Mouse (Mus musculus): Measurements from ENCODE around the gene Mgat5. TPM values are rescaled to one million over a fixed set of nuclear protein-coding genes. Genes with fewer than 3 reads are reported as not detected.

Gene Mgat5
- polyA plus RNA-seq, 1 experiment from 2014 or later = 6.2 TPM

DNA sequence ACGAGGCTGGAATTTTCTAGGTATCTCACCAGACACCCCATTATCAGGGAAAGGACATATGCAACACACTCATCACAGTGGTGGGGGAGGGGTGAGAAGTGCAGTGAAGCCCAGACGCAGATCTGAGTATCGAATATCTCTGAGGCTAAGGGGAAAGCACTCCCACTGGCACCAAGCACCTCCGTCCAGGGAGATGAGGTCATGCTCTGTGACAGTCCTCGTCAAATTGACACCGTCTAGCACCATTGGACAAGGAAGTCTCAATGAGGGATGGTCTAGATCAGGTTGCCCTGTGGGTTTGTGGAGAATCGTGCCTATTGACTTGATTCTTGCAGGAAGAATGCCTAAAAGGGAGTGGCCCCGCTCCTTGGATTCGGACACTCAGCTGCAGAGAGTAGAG, 293.9 kb downstream of the Mgat5 start:
- H3K36me3 ChIP-seq = no peaks in the 10 kb centered on the region
- no peak overlapping the region for H3K9ac ChIP-seq
- H3K4me3 ChIP-seq = no peak overlapping the region
- H3K4me2 ChIP-seq (replicated peaks) = no peak overlapping the region
- ATAC-seq (ENCODE audit: insufficient number of reproducible peaks, insufficient read depth, low FRiP score, low TSS enrichment) = no peak
- WGBS = 53% methylated on average over 9 of the region's 9 CpGs
- H3K27me3 ChIP-seq = no peaks in the 10 kb centered on the region
- H3K9me3 ChIP-seq = no peaks in the 10 kb centered on the region
- no peak overlapping the region for H3K27ac ChIP-seq
- no peaks in the 10 kb centered on the region for H3K4me1 ChIP-seq

DNA sequence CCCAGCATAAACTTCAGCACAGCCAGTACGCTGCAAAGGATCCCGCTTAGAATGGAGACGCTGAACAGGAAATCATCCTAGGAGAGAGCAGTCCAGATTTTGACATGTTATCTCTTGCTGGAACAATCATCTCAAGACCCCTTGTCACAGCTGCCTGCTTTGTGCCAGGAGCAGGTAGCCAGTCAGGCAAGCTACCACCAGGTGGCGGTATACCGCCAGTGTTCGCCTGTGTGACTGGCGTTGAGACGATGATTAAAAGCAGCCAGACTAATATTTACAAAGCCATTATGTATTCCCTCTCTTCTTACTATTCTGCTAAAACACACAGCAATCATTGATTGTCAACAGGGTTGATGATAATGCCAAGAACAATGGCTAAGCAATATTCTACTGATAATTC, 295.4 kb downstream of the Mgat5 start:
- H3K4me1 ChIP-seq = no peaks in the 10 kb centered on the region
- no peak overlapping the region for H3K4me2 ChIP-seq (replicated peaks)
- no peaks in the 10 kb centered on the region for H3K27me3 ChIP-seq
- H3K9me3 ChIP-seq = no peaks in the 10 kb centered on the region
- H3K4me3 ChIP-seq = no peak overlapping the region
- no peak overlapping the region for H3K9ac ChIP-seq
- H3K27ac ChIP-seq = no peak overlapping the region
- H3K36me3 ChIP-seq = no peaks in the 10 kb centered on the region
- no peak for ATAC-seq (ENCODE audit: insufficient number of reproducible peaks, insufficient read depth, low FRiP score, low TSS enrichment)
- WGBS = 7% methylated on average over 8 of the region's 8 CpGs

GRCm38 (mm10) chr1:127500701-127501100, 295.9 kb downstream of the Mgat5 start:
- Histone ChIP-seq H3K4me3 (no peak overlapping the region), H3K27me3 (no peaks in the 10 kb centered on the region), H3K4me2 (replicated peaks) (no peak overlapping the region), H3K36me3 (no peaks in the 10 kb centered on the region), H3K4me1 (no peaks in the 10 kb centered on the region), H3K9me3 (no peaks in the 10 kb centered on the region), H3K27ac (no peak overlapping the region), H3K9ac (no peak overlapping the region)
- ATAC-seq (ENCODE audit: insufficient number of reproducible peaks, insufficient read depth, low FRiP score, low TSS enrichment) = no peak
- WGBS = 75% methylated on average over 17 of the region's 17 CpGs

GRCm38 (mm10) chr1:127507042-127507650, 302.3 kb downstream of the Mgat5 start:
- no peaks in the 10 kb centered on the region for H3K36me3 ChIP-seq
- H3K4me1 ChIP-seq = no peaks in the 10 kb centered on the region

DNA sequence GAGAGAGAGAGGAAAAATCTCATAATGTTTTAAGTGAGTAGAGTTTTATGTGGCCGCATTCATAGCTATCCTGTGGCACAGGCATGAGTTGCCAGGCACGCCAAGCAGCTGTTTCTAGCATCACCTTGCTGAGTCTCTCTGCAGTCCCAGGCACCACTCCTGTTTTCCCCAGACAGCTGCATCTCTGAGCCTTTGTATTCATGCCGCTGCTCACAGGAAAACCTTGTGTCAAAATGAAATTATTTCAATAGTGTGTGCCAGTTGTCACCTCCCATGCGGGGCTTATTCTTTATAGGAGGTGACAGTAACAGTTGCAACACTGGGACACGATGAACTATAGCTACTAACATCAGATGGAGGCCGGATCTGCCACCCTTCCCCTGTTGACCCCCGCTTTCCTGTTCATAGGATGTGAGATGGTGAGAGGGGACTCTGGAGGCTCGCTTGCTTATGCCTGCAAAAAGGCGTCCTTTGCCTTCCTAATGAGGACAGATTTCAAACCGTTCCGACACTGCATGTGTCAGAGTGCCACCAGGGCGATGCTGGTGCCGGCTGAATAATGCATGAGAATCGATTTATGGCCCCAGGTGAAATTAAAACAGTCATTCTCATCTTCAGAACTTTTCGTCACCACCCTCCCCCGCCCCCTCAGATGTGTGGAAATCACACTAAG, 303.4 kb downstream of the Mgat5 start:
- ATAC-seq (ENCODE audit: insufficient number of reproducible peaks, insufficient read depth, low FRiP score, low TSS enrichment) = no peak
- no peaks in the 10 kb centered on the region for H3K9me3 ChIP-seq
- no peak overlapping the region for H3K9ac ChIP-seq
- no peaks in the 10 kb centered on the region for H3K27me3 ChIP-seq
- no peaks in the 10 kb centered on the region for H3K4me1 ChIP-seq
- no peak overlapping the region for H3K4me2 ChIP-seq (replicated peaks)
- WGBS = 80% methylated on average over 16 of the region's 16 CpGs
- no peaks in the 10 kb centered on the region for H3K36me3 ChIP-seq
- H3K4me3 ChIP-seq = no peak overlapping the region
- no peak overlapping the region for H3K27ac ChIP-seq

More at GRCm38 (mm10) chr1:127507042-127507650, 302.3 kb downstream of the Mgat5 start:
- ATAC-seq (ENCODE audit: insufficient number of reproducible peaks, insufficient read depth, low FRiP score, low TSS enrichment) = no peak
- H3K4me2 ChIP-seq (replicated peaks) = no peak overlapping the region
- H3K27ac ChIP-seq = no peak overlapping the region
- H3K4me3 ChIP-seq = no peak overlapping the region
- no peak overlapping the region for H3K9ac ChIP-seq
- no peaks in the 10 kb centered on the region for H3K9me3 ChIP-seq
- H3K27me3 ChIP-seq = no peaks in the 10 kb centered on the region
- WGBS = 73% methylated on average over 10 of the region's 10 CpGs

DNA sequence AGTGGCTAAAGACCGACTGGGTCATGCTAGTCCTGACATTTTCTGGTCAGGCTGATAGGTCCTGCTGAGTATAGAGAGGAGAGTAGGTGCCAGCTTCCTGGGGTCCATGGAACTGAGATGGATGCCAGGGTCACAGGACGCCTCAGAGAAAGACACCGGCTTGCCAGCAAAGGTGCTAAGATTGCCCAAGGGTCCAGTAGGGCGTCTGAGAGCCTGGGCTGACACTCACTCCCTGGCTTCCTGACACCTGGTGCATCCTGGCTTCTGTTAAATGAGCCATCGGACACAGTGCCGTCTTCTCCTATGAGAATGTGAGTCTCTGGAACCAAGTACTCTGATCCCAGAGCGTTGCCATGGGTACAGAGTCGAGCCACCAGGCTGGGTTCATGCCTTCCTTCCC, 304.1 kb downstream of the Mgat5 start:
- Histone ChIP-seq H3K4me1 (no peaks in the 10 kb centered on the region), H3K4me2 (replicated peaks) (no peak overlapping the region), H3K36me3 (no peaks in the 10 kb centered on the region), H3K27me3 (no peaks in the 10 kb centered on the region), H3K27ac (no peak overlapping the region), H3K9me3 (no peaks in the 10 kb centered on the region), H3K9ac (no peak overlapping the region), H3K4me3 (no peak overlapping the region)
- ATAC-seq (ENCODE audit: insufficient number of reproducible peaks, insufficient read depth, low FRiP score, low TSS enrichment) = no peak
- WGBS = 89% methylated on average over 8 of the region's 8 CpGs

DNA sequence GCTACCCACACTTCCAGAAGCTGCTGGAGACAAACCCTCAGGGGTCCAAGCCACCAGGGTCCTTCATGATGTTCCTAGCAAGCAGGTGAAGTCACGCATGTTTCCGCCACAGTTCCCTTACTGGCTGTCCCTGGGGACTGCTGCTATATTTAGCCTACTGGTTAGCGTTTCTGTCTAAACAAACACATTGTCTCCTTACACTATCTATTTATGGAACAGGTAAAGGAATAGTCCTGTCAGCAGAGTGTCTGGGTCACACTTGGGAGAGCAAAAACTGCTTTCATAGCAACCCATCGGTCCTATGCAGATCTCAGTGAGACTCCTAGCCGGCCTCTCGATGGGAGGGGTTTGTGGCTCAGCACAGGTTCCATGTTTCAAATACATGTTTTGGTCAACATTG, 306.5 kb downstream of the Mgat5 start:
- Histone ChIP-seq H3K4me1 (no peaks in the 10 kb centered on the region), H3K27me3 (no peaks in the 10 kb centered on the region), H3K9ac (no peak overlapping the region), H3K36me3 (no peaks in the 10 kb centered on the region), H3K9me3 (no peaks in the 10 kb centered on the region), H3K4me2 (replicated peaks) (no peak overlapping the region), H3K4me3 (no peak overlapping the region), H3K27ac (no peak overlapping the region)
- 83% methylated on average over 6 of the region's 6 CpGs for WGBS
- no peak for ATAC-seq (ENCODE audit: insufficient number of reproducible peaks, insufficient read depth, low FRiP score, low TSS enrichment)

DNA sequence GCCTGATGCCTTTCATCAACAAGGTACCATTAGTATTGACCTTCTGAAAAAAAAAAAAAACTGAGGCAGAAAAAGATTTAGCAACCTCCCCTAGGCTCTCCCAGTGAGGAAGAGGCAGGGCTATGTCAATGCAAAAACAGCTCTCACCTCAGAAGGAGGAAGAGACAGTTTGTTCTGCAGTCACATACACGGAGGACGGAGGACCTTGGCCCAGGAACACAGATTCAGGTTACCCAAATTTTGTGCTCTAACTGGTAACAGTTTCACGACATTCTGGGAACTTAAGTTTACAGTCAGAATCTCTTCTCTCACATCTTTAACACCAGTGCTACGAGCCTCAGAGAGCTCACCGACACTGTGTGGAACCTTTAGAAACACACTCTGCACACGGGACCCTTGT, 307.9 kb downstream of the Mgat5 start:
- Histone ChIP-seq H3K9me3 (no peaks in the 10 kb centered on the region), H3K27me3 (no peaks in the 10 kb centered on the region), H3K36me3 (no peaks in the 10 kb centered on the region), H3K4me3 (no peak overlapping the region), H3K9ac (no peak overlapping the region), H3K4me2 (replicated peaks) (no peak overlapping the region), H3K27ac (no peak overlapping the region), H3K4me1 (no peaks in the 10 kb centered on the region)
- no peak for ATAC-seq (ENCODE audit: insufficient number of reproducible peaks, insufficient read depth, low FRiP score, low TSS enrichment)
- WGBS = 86% methylated on average over 6 of the region's 6 CpGs

- H3K27ac ChIP-seq = no peak overlapping the region
- no peak overlapping the region for H3K9ac ChIP-seq
- no peaks in the 10 kb centered on the region for H3K27me3 ChIP-seq
- no peaks in the 10 kb centered on the region for H3K4me1 ChIP-seq
- 81% methylated on average over 8 of the region's 8 CpGs for WGBS
- H3K4me2 ChIP-seq (replicated peaks) = no peak overlapping the region
- H3K4me3 ChIP-seq = no peak overlapping the region
- no peaks in the 10 kb centered on the region for H3K9me3 ChIP-seq
- no peak for ATAC-seq (ENCODE audit: insufficient number of reproducible peaks, insufficient read depth, low FRiP score, low TSS enrichment)
- H3K36me3 ChIP-seq = no peaks in the 10 kb centered on the region
Observed at GRCm38 (mm10) chr1:127513140-127513539, 308.3 kb downstream of the Mgat5 start.

DNA sequence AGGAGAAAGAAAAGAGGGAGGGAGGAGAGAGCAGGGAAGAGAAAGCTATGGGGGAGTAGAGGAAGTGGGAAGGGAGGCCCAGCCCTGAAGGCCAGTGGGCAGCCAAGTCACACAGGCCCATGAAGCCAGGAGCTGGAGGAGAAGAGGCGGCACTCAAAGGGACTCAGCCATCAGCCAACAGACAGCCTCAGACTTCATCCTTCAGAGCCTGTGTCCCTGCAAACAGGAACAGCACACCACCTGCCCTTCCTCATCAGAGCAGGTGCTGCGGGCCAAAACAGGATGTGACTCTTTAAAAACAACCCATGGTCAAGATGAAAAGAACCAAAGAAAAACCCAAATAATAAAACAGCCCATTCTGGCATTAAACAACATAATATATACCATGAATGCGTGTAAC, 308.8 kb downstream of the Mgat5 start:
- H3K27ac ChIP-seq = no peak overlapping the region
- no peaks in the 10 kb centered on the region for H3K36me3 ChIP-seq
- no peaks in the 10 kb centered on the region for H3K27me3 ChIP-seq
- WGBS = 84% methylated on average over 3 of the region's 3 CpGs
- no peaks in the 10 kb centered on the region for H3K4me1 ChIP-seq
- H3K4me2 ChIP-seq (replicated peaks) = no peak overlapping the region
- H3K9ac ChIP-seq = no peak overlapping the region
- ATAC-seq (ENCODE audit: insufficient number of reproducible peaks, insufficient read depth, low FRiP score, low TSS enrichment) = no peak
- H3K4me3 ChIP-seq = no peak overlapping the region
- no peaks in the 10 kb centered on the region for H3K9me3 ChIP-seq

- Histone ChIP-seq H3K27ac (no peak overlapping the region), H3K9me3 (no peaks in the 10 kb centered on the region), H3K4me1 (no peaks in the 10 kb centered on the region), H3K36me3 (no peaks in the 10 kb centered on the region), H3K4me3 (no peak overlapping the region), H3K27me3 (no peaks in the 10 kb centered on the region), H3K4me2 (replicated peaks) (no peak overlapping the region), H3K9ac (no peak overlapping the region)
- WGBS = 75% methylated on average over 3 of the region's 3 CpGs
- ATAC-seq (ENCODE audit: insufficient number of reproducible peaks, insufficient read depth, low FRiP score, low TSS enrichment) = no peak
Observed at GRCm38 (mm10) chr1:127514479-127514878, 309.7 kb downstream of the Mgat5 start.

- Histone ChIP-seq H3K27ac (no peak overlapping the region), H3K9ac (no peak overlapping the region), H3K9me3 (no peaks in the 10 kb centered on the region), H3K27me3 (no peaks in the 10 kb centered on the region), H3K36me3 (no peaks in the 10 kb centered on the region), H3K4me2 (replicated peaks) (no peak overlapping the region), H3K4me1 (no peaks in the 10 kb centered on the region), H3K4me3 (no peak overlapping the region)
- no peak for ATAC-seq (ENCODE audit: insufficient number of reproducible peaks, insufficient read depth, low FRiP score, low TSS enrichment)
- WGBS = 97% methylated on average over 10 of the region's 10 CpGs
Observed at GRCm38 (mm10) chr1:127514888-127515287, 310.1 kb downstream of the Mgat5 start.

All from embryonic facial prominence, embryonic 12.5 days (tissue).